Mouse (Mus musculus) cerebellum, postnatal 36 days (tissue): ENCODE data around the gene Serpinb3b.
A peak's percentile ranks its signal among the peaks of the same experiment; 100 is the strongest.
"Not testable (repeated sequence)": the region's sequence is repeated elsewhere in the genome, so short reads cannot be mapped to it uniquely, and the experiment has no call there.

Source experiments
- DNase-seq, 2 experiments: peaks; one replicate each; pipeline ENCODE4 v3.0.0; 2021 to 2022; ENCODE audit warnings: mixed read lengths in 2 of 2

Serpinb3b gene

GRCm38 (mm10) chr1:107278261-107278660, at the start of gene Serpinb3b, which contains the start of gene Serpinb3c:
Serpinb3b (minus strand) TSS chr1:107278361.
Serpinb3c (minus strand) TSS chr1:107278371.
- DNase-seq, result not testable (repeated sequence)

DNA sequence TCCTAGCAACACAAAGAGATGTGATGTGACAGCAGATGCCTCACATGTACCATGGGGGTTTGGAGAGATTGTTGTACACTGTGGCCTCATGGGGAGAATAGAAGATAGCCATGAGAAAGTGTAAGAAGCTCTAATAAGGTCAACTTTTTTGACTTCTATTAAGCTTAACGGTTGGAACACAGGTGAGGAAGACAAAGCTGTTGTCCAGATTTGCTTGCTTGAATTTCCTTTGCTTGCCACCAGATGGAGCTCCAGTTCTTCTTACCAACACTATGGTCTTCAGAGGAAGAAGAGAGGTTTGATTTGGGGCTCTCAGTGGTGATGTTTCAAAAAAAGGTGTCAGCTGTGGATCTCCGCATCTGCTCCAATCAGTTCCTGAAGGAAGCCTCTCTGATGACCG, 35.0 kb downstream of the Serpinb3b start:
- DNase-seq, result peak in 1 of 2 experiments; percentile 18

GRCm38 (mm10) chr1:107217276-107217675, 60.9 kb downstream of the Serpinb3b start:
- not testable (repeated sequence) for DNase-seq

DNA sequence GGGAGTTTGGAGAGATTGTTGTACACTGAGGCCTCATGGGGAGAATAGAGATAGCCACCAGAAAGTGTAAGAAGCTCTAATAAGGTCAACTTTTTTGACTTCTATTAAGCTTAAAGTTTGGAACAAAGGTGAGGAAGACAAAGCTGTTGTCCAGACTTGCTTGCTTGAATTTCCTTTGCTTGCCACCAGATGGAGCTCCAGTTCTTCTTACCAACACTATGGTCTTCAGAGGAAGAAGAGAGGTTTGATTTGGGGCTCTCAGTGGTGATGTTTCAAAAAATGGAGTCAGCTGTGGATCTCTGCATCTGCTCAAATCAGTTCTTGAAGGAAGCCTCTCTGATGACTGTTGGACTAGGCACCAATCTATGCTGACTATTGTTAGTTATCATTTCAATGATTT, 150.7 kb downstream of the Serpinb3b start:
- DNase-seq, result peak; percentile 8 to 10
